Mouse (Mus musculus): ENCODE measurements around the gene Zdhhc25.

The Zdhhc25 gene

GRCm38 (mm10) chr15:88628801-88629356, 28.8 kb downstream of the Zdhhc25 start:
- DNase-seq (ENCODE audit: low spot score) = no peak

DNA sequence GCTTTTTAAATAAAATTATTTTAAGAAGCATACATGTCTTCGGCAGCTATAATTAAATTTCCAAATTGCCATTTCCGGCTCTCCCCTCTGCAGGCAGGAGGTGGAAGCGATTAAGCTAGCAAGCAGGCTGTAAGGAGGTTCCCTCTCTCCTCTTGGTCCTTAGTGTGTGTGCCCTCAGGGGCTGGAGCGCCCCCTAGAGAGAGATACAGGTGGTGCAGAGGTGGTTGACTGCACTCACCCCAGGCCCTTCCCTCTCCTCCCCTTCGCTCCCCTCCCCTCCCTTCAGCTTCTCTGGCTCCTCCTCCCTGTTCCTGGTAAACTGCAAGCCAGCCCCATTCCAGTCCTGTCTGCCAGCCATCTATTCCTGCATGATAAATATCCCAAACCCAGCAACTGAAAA, 35.1 kb downstream of the Zdhhc25 start:
- no peak for DNase-seq (ENCODE audit: low spot score)

DNA sequence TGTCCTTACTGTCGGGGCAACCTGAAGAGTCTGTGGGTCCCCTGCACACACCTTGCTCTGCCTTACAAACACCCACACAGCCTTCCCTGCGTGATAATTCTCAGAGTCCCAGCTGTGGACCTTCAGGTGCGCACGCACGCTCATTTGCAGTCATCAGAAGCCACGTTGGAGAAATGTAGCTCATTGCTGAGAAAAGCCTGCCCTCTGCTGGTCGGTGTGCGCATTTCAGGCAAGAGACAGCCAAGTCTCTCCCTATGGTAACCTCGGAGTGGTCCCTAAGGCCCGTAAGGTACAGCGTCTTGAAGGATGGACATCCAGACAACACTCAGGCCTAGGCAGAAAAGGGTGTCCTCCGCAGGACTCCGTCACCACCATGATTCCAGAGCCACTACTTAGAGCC, 50.9 kb downstream of the Zdhhc25 start:
- peak; percentile 73 for DNase-seq (ENCODE audit: low spot score)

Measured in testis, postnatal 14 days (tissue).